Mouse (Mus musculus) erythroblast, embryonic 14.5 days (primary cell): ENCODE data around the gene Magi2. TPM values are rescaled to one million over a fixed set of nuclear protein-coding genes. Genes with fewer than 3 reads are reported as not detected.

Experiments used
- H3K27me3 ChIP-seq: 2 replicates; pipeline ENCODE4 v1.6.1; 2012; ENCODE audit warnings: inconsistent platforms; ENCODE audit not compliant: control insufficient read depth
- H3K36me3 ChIP-seq: 2 replicates; pipeline ENCODE4 v1.6.1; 2012; ENCODE audit warnings: mild to moderate bottlenecking, inconsistent platforms; ENCODE audit not compliant: control insufficient read depth
- H3K4me1 ChIP-seq: 2 replicates; pipeline ENCODE4 v1.6.1; 2012; ENCODE audit warnings: inconsistent platforms; ENCODE audit not compliant: control insufficient read depth
- H3K4me3 ChIP-seq: replicated peaks from 2 replicates; pipeline ENCODE3; 2012; ENCODE audit warnings: moderate library complexity, mild to moderate bottlenecking, inconsistent platforms
- H3K9me3 ChIP-seq: 2 replicates; pipeline ENCODE4 v1.6.1; 2012; ENCODE audit warnings: low read length, inconsistent platforms, mixed read lengths; ENCODE audit not compliant: control insufficient read depth
- GATA1 ChIP-seq: IDR thresholded peaks from 2 replicates; pipeline ENCODE4 v1.6.1; 2012; ENCODE audit warnings: low read length, inconsistent platforms, mixed read lengths
- TAL1 ChIP-seq: IDR thresholded peaks from 3 replicates; pipeline ENCODE4 v1.6.1; 2012; ENCODE audit warnings: low read length, inconsistent platforms, mixed read lengths
- polyA plus RNA-seq: library from polyadenylated mRNA; stranded (reverse); fragments of >175 nt; gene quantifications from 2 replicates; pipeline ENCODE4 v1.2.3, GENCODE M21; 2012

The Magi2 gene
- polyA plus RNA-seq, 1 experiment, result not detected

DNA sequence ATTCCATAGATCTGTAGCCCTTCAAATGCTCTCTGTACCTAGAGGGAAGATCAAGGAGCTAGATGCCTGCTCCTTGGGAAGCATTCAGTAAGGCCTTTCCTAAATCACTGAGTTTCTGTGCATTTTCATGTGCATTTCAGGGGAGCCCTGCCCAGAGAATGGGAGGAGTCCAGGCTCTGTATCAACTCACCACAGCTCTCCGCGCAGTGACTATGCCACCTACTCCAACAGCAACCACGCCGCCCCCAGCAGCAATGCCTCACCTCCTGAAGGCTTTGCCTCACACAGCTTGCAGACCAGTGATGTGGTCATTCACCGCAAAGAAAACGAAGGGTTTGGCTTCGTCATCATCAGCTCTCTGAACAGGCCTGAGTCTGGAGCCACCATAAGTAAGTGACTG lies 1342.1 kb downstream of the Magi2 start:
- Histone ChIP-seq H3K36me3 (no peaks in the 10 kb centered on the region), H3K4me3 (no peak overlapping the region), H3K4me1 (no peaks in the 10 kb centered on the region), H3K27me3 (no peaks in the 10 kb centered on the region), H3K9me3 (no peaks in the 10 kb centered on the region)
- TF ChIP-seq TAL1 (no peak), GATA1 (no peak)

DNA sequence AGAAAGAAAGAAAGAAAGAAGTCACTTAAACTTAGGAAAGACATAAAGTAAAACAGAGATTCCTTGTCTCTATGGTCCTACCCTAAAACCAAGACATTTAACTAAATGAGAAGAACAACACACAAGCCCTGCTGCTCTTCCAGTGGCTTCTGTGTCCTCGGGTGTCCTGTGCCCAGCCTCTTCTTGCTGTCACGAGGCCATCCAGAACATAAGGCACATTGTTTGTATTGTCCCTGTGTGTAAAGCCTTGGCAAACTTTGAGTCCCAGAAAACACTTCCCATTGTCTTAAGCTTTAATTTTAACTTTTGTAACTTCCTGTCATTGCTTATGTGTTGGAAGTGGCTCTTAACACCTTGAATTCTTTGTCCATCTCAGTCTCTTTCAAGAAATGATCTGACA lies 1348.0 kb downstream of the Magi2 start:
- Histone ChIP-seq H3K4me1 (no peaks in the 10 kb centered on the region), H3K36me3 (no peaks in the 10 kb centered on the region), H3K9me3 (no peaks in the 10 kb centered on the region), H3K27me3 (no peaks in the 10 kb centered on the region), H3K4me3 (no peak overlapping the region)
- TF ChIP-seq TAL1 (no peak), GATA1 (no peak)

DNA sequence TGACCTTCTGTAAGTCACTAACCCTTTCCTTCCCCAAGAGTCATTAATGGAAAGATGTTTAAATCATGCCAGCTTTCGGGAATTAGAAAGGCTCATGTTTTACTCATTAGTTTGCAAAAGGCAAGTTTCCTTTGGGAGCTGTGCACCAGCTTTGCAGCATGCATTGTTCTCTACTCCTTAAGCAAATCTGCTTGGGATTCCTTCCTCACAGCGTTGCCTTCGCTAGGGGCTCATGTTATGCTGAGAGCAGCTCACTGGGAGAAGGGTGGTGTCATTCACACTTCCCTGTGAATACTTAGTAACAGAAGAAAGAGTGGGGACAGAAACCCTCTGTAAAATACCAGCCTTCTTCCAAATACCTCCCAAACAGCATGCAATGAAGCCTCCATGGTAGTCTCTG lies 1349.0 kb downstream of the Magi2 start:
- no peaks in the 10 kb centered on the region for H3K9me3 ChIP-seq
- H3K4me3 ChIP-seq, result no peak overlapping the region
- TF ChIP-seq GATA1, result no peak
- no peak for TF ChIP-seq TAL1
- no peaks in the 10 kb centered on the region for H3K27me3 ChIP-seq
- no peaks in the 10 kb centered on the region for H3K4me1 ChIP-seq
- H3K36me3 ChIP-seq, result no peaks in the 10 kb centered on the region

DNA sequence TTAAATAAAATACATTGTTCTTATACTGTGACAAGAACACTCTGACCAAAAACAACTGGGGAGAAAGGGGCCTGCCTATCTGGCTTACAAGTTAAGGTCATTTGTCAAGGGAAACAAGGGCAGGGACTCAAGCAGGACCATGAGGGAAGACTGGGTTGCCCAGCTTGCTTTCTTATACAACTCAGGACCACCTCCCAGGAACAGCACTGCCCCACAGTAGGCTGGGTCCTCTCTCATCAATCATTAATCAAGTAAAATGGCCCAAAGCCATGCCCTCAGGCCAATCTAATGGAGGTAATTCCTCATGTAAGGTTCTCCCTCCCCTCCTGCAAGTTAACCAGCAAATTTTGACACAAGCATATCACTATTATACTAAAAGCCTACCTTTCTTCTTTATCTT lies 1349.4 kb downstream of the Magi2 start:
- Histone ChIP-seq H3K27me3 (no peaks in the 10 kb centered on the region), H3K4me3 (no peak overlapping the region), H3K9me3 (no peaks in the 10 kb centered on the region), H3K36me3 (no peaks in the 10 kb centered on the region), H3K4me1 (no peaks in the 10 kb centered on the region)
- TF ChIP-seq GATA1, result no peak
- no peak for TF ChIP-seq TAL1

DNA sequence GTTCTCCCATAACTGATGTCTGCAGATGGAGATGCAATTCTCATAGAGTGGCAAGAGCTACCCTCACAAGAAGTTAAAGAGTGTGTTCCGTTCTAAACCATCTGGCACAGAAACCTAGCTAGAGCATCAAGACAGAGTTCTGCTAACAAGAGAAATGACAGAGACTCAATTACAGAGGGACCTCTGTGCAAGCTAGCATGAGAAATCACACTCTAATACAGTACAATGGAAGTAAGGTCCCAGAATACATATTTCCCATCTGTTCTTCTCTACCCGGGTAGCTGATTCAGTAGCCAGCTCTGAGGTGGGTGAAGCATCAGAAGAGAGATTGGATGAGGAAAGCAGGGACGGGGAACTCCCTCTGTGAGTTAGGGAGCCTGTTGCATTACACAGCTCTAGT lies 1351.8 kb downstream of the Magi2 start:
- Histone ChIP-seq H3K27me3 (no peaks in the 10 kb centered on the region), H3K36me3 (no peaks in the 10 kb centered on the region), H3K4me1 (no peaks in the 10 kb centered on the region), H3K9me3 (no peaks in the 10 kb centered on the region), H3K4me3 (no peak overlapping the region)
- no peak for TF ChIP-seq GATA1
- TF ChIP-seq TAL1, result no peak

DNA sequence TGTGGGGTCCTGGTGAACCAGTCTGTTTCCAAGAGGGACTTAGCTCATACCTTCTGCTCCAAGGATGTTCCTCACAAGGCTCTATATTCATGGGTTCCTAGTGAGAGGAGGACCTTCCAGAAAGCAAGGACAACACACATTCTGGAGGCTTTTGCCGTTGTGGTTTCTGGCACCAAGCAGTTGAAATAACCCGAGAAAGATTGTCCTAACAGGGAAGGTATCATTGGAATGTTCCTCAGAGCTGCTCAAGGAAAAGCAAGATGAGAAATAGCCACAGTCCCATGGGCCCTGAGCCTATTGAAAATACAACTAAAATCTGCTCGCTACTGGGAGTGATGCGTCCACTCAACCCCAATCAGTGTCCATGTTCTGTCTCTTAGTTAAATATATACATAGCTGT lies 1353.8 kb downstream of the Magi2 start:
- Histone ChIP-seq H3K4me1 (no peaks in the 10 kb centered on the region), H3K36me3 (no peaks in the 10 kb centered on the region), H3K27me3 (no peaks in the 10 kb centered on the region), H3K4me3 (no peak overlapping the region), H3K9me3 (no peaks in the 10 kb centered on the region)
- TF ChIP-seq GATA1 (no peak), TAL1 (no peak)

DNA sequence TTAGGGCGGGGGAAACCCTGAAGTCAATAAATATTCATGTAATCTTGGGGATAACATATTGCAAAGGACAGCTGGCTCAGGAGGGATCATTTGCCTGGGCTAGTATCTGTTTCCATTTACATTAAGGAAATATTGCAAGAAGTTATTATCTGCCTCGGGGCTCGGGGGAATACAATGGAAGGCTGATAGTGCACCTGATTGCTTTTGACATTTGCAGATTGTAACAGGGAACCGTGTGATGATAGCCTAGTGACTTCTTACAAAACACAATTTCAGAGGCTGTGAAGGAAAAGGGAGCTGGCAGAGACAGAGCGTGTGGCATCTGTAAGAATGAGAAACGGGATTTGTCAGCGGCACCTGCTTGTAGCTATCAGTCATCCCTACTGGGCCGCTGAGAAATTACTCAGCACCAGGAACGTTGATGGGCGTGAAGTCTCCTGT lies 1356.2 kb downstream of the Magi2 start:
- no peaks in the 10 kb centered on the region for H3K27me3 ChIP-seq
- TF ChIP-seq GATA1, result no peak
- TF ChIP-seq TAL1, result no peak
- no peaks in the 10 kb centered on the region for H3K9me3 ChIP-seq
- no peak overlapping the region for H3K4me3 ChIP-seq
- H3K4me1 ChIP-seq, result no peaks in the 10 kb centered on the region
- no peaks in the 10 kb centered on the region for H3K36me3 ChIP-seq

DNA sequence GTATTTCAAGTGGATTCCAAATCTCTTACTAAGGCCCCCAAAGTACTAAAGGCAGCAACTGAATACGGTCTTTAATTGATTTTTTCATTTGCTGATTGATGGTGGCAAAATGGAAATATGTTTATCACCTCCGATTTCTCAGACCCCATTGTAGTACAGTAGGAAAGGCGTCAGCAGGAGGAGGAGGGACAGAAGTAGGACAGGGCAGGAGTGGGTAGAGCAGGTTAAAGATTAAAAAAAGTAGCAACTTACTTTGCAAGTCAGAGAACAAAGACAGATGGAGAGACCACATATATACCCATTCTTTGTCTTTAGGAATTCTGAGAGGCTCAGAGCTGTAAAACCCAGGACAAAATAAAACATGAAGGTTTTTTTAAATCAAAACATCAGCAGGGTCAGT lies 1356.8 kb downstream of the Magi2 start:
- H3K4me1 ChIP-seq, result no peaks in the 10 kb centered on the region
- no peak overlapping the region for H3K4me3 ChIP-seq
- no peaks in the 10 kb centered on the region for H3K36me3 ChIP-seq
- TF ChIP-seq GATA1 (no peak), TAL1 (no peak)
- H3K9me3 ChIP-seq, result no peaks in the 10 kb centered on the region
- H3K27me3 ChIP-seq, result no peaks in the 10 kb centered on the region

DNA sequence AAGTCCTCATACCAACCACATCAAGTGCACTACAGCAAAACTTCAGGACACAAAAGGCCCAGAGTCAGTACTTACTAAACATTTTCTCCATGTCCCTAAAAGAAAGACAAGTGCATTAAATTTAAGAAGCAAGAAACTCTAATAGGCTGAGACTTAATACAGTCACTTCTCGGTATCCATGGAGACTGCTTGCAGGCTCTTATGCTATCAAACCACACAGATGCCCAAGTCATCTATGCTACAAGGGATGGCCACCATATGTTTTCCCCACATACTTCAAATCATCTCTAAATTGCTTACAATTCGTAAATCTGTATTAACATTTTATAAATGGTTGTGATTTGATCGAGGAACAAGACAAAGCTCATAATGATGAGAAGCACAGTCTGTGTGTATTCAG lies 1357.9 kb downstream of the Magi2 start:
- no peaks in the 10 kb centered on the region for H3K9me3 ChIP-seq
- no peak overlapping the region for H3K4me3 ChIP-seq
- H3K27me3 ChIP-seq, result no peaks in the 10 kb centered on the region
- H3K36me3 ChIP-seq, result no peaks in the 10 kb centered on the region
- H3K4me1 ChIP-seq, result no peaks in the 10 kb centered on the region
- TF ChIP-seq GATA1, result no peak
- TF ChIP-seq TAL1, result no peak

DNA sequence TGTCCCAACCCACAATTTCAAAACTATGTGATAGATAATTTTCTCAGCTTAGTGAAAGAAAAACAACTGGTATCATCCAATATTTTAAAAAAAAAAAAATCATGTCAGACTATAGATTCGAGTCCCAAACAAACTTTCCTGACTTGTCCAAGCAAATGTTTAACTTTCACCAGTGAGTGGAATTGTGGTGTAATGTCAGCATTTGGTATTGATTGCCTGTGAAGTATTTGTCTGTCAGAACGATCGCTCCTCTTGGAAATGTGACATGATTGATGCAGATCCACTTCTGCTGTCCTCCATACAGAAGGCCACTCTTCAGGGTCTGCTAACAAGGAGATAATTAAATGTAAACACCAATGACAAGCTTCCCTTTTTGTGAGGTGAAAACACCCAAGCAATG lies 1362.9 kb downstream of the Magi2 start:
- Histone ChIP-seq H3K36me3 (no peaks in the 10 kb centered on the region), H3K27me3 (no peaks in the 10 kb centered on the region), H3K4me3 (no peak overlapping the region), H3K4me1 (no peaks in the 10 kb centered on the region), H3K9me3 (no peaks in the 10 kb centered on the region)
- no peak for TF ChIP-seq GATA1
- TF ChIP-seq TAL1, result no peak
